Mouse (Mus musculus): Measurements from ENCODE around the gene 1700086D15Rik.
A peak's percentile ranks its signal among the peaks of the same experiment; 100 is the strongest.

1700086D15Rik gene

DNA sequence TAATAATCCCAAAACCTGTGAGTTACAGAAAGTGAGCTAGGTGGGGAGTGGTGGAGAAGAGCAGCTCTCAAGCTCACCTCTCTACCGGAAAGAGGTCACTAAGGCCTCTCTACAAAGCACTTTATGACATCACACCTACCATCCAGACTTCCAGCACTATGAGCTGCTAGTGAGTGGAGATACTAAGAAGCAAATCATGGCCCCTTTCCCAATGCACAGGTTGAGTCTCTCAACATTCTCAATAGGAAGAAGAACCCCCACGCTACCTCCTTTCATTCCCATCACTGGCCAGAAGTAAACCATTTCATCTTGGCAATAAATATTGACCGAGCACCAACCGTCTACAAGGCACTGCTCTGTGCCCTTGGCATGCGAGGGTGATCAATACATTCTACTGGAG lies at the start of gene 1700086D15Rik:
1700086D15Rik (minus strand) TSS at position 101 of the 400 bp plus-strand sequence.
- DNase-seq (ENCODE audit: low read depth, low spot score), result no peak

- no peak for DNase-seq (ENCODE audit: low read depth, low spot score)
These were observed 49.8 kb upstream of the 1700086D15Rik start for GRCm38 (mm10) chr11:65209441-65209840.

- no peak for DNase-seq (ENCODE audit: low read depth, low spot score)
These were observed 45.6 kb upstream of the 1700086D15Rik start for GRCm38 (mm10) chr11:65205306-65205705.

GRCm38 (mm10) chr11:65204651-65205050 lies 45.0 kb upstream of the 1700086D15Rik start:
- no peak for DNase-seq (ENCODE audit: low read depth, low spot score)

DNA sequence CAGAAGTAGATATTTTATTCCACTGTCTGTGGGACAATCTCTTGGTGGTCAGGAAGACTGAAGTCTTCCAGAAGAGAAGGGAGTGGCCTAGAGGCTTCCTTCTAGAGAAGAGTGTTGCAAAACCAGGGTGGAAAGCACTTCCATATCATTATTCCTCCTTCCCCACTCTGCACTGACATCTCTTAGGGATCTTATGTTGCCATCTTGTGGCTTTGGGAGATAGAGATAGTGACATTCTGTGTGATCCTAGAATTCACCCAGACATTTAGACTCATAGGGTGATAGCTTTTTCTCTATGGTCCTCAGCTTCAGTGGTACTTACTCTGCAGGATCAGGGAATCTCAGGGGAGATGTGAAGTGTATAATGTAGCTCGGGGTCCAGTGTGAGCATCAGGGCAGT lies 43.3 kb upstream of the 1700086D15Rik start:
- no peak for DNase-seq (ENCODE audit: low read depth, low spot score)

- DNase-seq (ENCODE audit: low read depth, low spot score), result no peak
These were observed 42.5 kb upstream of the 1700086D15Rik start for GRCm38 (mm10) chr11:65202236-65202635.

DNA sequence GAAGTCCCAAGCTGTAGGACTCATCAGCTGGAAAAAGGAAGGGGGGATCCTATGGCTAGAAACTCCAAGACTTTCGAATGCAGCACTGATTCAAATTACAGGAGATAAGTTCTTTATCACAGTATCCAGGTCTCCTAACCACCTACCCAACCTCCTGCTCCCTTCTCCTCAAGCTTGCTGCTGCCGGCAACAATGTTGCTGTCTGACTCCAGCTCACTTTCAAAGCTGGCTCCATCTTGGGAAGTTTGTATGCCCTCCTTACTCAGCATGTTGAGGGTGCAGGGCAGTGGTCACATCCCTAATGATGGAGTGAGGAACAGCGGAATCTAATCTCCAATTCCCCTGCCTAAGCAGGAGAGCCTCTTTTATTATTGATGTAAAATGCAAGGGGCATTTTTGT lies 38.3 kb upstream of the 1700086D15Rik start:
- no peak for DNase-seq (ENCODE audit: low read depth, low spot score)

DNA sequence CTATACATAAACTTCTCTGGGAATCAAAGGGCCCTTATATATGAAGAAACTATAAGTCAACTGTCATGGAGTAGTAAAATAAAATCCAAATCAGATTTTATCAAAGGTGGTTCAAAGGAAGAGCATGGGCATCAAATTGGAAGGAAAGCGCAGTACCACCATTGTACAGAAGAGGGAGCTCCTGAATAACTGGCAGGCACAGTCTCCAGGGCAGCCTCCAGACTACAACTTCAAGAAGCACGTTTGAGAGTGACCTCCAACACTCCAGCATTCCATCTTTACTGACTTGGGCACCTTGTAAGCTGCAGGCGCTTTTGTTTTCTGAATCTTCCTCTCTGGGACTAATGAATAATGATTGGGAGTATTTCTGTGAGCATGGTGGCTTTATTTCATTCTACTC lies 37.6 kb upstream of the 1700086D15Rik start:
- DNase-seq (ENCODE audit: low read depth, low spot score), result peak; percentile 60

DNA sequence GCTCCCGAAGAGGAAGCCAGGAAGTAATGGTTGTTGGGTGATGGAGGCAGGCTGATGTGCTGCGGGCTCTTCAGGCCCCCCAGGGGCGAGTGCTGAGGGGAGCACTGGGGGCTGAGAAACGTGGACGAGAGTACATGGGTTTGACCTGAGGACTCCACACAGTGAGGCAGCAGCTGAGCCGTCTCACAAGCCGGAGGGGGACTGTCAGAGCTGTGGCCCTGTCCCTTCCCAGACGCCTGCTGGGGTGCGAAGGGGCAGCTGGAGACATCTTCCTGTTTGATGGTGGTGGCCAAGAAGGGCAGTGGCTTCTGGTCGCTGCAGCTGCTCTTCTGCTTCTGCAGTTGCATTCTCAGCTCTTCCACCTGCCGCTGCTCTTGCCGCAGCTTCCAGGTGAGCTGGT lies 27.3 kb upstream of the 1700086D15Rik start:
- no peak for DNase-seq (ENCODE audit: low read depth, low spot score)

DNA sequence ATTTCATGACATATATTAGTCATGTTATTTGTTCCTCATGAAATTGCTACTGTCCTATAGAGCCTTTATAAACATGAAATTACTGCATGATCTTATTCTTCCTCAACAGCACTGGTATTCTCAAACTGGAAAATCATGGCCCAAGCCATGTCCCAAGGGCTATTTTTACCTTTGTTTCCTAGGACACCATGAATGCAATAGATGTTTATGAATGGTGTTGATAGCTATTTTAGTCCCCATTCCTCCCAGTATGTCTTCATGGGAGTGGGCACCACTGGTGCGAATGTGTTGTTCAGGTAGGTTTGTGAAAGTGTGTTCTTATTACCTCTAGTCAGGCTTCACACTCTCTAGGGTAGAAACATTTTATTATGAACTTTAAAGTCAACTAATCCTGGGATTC lies 25.4 kb upstream of the 1700086D15Rik start:
- no peak for DNase-seq (ENCODE audit: low read depth, low spot score)

GRCm38 (mm10) chr11:65170121-65170750 lies 10.5 kb upstream of the 1700086D15Rik start:
- DNase-seq (ENCODE audit: low read depth, low spot score), result no peak

- peak; percentile 35 for DNase-seq (ENCODE audit: low read depth, low spot score)
These were observed 3.1 kb upstream of the 1700086D15Rik start, which contains the start of gene Arhgap44 for GRCm38 (mm10) chr11:65162767-65163120. Gene Arhgap44 (minus strand): TSS chr11:65162961.

DNA sequence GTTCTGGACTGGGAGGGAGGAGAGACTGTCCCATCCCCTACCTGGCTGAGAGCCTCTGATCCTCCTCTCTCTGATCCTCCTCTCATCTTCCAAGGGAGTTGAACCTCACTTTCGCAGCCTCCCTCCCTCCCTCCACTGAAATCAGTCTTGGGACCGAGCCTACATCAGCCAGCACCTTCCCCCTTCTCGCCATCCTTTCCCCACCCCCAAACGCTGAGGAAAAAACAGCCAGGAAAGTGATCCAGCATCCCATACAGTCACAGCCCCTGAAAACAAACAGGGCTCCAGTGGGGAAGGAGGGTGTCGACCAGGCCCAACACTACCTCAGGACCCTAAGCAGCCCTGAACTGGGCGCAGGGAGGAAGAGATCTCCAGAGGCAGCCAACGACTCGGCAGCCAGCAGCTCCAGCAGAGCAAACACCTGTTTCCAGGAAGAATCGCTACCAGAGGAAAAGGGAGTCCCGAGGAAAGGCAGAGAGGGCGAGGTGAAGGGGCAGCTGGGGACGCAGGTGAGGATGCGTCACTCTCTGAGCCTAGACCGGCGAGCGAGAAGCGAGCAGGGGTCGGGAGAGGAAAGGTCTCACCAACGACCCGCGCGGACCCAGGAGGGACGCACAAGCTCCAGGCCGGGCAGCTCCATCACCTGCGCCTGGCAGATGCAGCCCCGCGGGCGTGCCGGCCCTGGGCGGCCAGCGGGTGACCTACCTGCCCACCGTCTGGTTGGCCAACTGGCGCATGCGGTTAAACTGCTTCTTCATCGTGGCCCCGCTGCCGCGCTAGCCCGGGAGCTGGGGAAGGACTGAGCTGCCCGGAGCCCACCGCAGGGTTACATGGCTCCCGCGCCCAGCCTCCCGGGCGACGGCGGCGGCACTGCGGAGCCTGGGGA lies 2.4 kb upstream of the 1700086D15Rik start:
- DNase-seq (ENCODE audit: low read depth, low spot score), result peak; percentile 19

DNA sequence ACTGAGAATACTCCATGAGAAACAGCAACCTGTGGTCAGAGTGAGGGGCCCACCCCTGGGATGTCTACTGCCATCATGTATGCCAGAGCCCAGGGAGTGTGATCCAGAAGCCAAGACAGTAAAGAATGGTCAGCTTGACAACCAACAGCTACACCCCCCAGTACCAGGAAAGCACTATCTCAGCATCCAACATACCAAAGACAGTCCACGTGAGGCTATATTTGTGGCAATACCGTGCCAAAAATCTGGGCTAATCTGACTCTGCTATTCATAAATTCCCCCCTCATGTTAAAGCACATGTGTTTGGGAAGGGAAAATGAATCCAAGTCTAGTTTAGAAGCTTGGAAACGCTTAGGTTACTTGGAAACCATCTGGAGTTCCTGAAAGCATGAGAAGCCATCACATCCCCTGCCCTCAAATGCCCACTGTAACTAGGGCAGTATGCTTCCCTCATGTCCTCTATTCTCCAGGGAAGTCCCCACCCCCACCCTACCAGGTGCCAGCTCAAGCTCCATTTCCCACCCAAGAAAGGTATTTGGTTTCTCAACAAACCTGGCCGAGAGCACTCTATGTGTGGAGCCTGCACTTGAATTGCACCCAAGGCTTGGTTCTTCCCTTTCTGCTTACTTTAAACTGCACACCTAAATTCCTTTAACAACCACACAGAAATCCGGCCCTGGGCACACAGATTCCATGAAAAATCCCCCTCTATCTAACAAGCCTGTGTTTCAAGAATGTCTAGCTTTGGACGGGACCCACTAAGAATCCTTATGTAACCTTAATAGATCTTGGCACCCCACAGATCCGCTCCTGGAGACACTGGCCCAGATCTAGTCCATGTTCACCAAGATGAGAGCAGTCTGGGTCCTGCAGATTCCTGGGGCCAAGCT lies 1.5 kb upstream of the 1700086D15Rik start:
- DNase-seq (ENCODE audit: low read depth, low spot score), result no peak

DNA sequence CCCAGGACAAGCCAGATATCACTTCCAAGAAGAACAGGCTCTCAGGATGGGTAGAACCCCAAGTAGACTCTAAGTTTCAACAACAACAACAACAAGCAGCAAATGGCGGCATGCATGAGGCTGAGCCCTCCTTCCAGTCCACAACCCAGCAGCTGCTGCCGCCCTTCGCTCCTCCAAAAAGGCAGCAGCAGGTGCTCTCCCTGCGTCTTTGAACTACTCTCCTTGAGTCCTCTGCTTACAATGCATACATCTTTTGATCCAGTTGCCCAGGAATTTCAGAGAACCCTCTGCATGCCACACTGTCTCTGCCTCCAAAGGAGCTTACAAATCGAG lies 1.1 kb downstream of the 1700086D15Rik start:
- DNase-seq (ENCODE audit: low read depth, low spot score), result no peak

GRCm38 (mm10) chr11:65157966-65158657 lies 1.6 kb downstream of the 1700086D15Rik start:
- DNase-seq (ENCODE audit: low read depth, low spot score), result no peak

DNA sequence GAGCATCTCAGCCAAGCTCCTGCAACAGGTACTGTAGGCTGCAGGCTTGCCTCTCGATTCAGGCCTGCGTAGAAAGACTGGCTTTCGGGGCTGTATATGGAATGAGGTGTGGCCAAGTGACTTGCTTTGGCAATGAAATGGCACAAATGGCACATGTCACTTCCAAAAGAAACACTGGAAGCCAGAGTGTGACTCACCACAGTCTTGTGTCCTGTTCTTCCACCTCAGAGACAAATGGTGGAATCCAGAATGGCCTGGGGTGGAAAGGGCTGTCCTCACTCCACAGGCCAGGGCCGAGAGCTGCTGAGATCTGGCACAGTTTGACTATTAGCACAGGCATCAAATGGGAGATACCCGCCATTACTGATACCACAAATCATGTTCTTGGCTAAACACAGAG lies 6.7 kb downstream of the 1700086D15Rik start:
- no peak for DNase-seq (ENCODE audit: low read depth, low spot score)

GRCm38 (mm10) chr11:65148441-65148840 lies 11.2 kb downstream of the 1700086D15Rik start:
- DNase-seq (ENCODE audit: low read depth, low spot score), result no peak

GRCm38 (mm10) chr11:65142838-65143417 lies 16.8 kb downstream of the 1700086D15Rik start:
- DNase-seq (ENCODE audit: low read depth, low spot score), result no peak

- DNase-seq (ENCODE audit: low read depth, low spot score), result no peak
These were observed 20.7 kb downstream of the 1700086D15Rik start for GRCm38 (mm10) chr11:65139030-65139429.

GRCm38 (mm10) chr11:65137145-65137652 lies 22.5 kb downstream of the 1700086D15Rik start:
- DNase-seq (ENCODE audit: low read depth, low spot score), result no peak
